Mouse (Mus musculus): ENCODE measurements around the gene Fbxo21. TPM values are rescaled to one million over a fixed set of nuclear protein-coding genes. Genes with fewer than 3 reads are reported as not detected.
A peak's percentile ranks its signal among the peaks of the same experiment; 100 is the strongest.

Fbxo21 gene
- polyA plus RNA-seq, 1 experiment from 2014 or later: 82.9 TPM

- Histone ChIP-seq H3K4me1 (ENCODE audit: control insufficient read depth, insufficient read depth, low read length) (no peaks in the 10 kb centered on the region), H3K36me3 (ENCODE audit: control insufficient read depth, insufficient read depth, low read length) (no peaks in the 10 kb centered on the region), H3K4me2 (replicated peaks; ENCODE audit: low read depth, low read length) (no peak overlapping the region), H3K27ac (ENCODE audit: low read depth, low read length) (no peak overlapping the region), H3K4me3 (ENCODE audit: low read length) (no peak overlapping the region), H3K9ac (ENCODE audit: low read depth, low read length) (no peak overlapping the region), H3K9me3 (ENCODE audit: control insufficient read depth, low read length) (no peaks in the 10 kb centered on the region), H3K27me3 (ENCODE audit: control insufficient read depth, insufficient read depth, low read length) (no peaks in the 10 kb centered on the region)
- no peak for ATAC-seq (ENCODE audit: low FRiP score, low TSS enrichment)
- 82% methylated on average over 4 of the region's 4 CpGs for WGBS
Measured at GRCm38 (mm10) chr5:118048412-118048811, 71.9 kb downstream of the Fbxo21 start.

DNA sequence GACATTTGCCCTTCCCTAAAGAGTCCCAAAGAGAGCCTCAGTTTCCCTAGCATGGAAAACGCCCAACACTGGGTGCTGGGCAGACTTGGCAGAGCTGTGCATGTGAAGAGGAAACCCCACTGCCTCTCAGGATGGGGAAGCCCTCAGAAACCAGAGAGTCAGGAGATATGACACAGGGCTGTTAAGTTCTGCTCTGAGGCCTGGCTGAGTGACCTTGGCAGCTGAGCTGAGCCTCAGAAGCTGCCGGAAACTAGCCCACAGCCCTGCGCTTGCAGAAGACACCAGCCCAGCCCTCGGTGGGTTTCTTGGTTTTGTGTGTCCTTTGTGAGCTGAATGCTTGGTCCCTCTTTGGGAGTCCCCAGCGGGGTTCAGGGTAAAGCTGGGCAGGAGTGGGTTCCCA lies 72.4 kb downstream of the Fbxo21 start:
- H3K4me3 ChIP-seq (ENCODE audit: low read length): no peak overlapping the region
- no peaks in the 10 kb centered on the region for H3K9me3 ChIP-seq (ENCODE audit: control insufficient read depth, low read length)
- ATAC-seq (ENCODE audit: low FRiP score, low TSS enrichment): no peak
- WGBS: 88% methylated on average over 5 of the region's 5 CpGs
- no peaks in the 10 kb centered on the region for H3K36me3 ChIP-seq (ENCODE audit: control insufficient read depth, insufficient read depth, low read length)
- H3K4me1 ChIP-seq (ENCODE audit: control insufficient read depth, insufficient read depth, low read length): no peaks in the 10 kb centered on the region
- H3K27ac ChIP-seq (ENCODE audit: low read depth, low read length): no peak overlapping the region
- no peak overlapping the region for H3K9ac ChIP-seq (ENCODE audit: low read depth, low read length)
- no peak overlapping the region for H3K4me2 ChIP-seq (replicated peaks; ENCODE audit: low read depth, low read length)
- H3K27me3 ChIP-seq (ENCODE audit: control insufficient read depth, insufficient read depth, low read length): no peaks in the 10 kb centered on the region

- WGBS: 65% methylated on average over 4 of the region's 4 CpGs
- no peak for ATAC-seq (ENCODE audit: low FRiP score, low TSS enrichment)
- Histone ChIP-seq H3K27ac (ENCODE audit: low read depth, low read length) (no peak overlapping the region), H3K9me3 (ENCODE audit: control insufficient read depth, low read length) (no peaks in the 10 kb centered on the region), H3K4me1 (ENCODE audit: control insufficient read depth, insufficient read depth, low read length) (no peaks in the 10 kb centered on the region), H3K4me3 (ENCODE audit: low read length) (no peak overlapping the region), H3K27me3 (ENCODE audit: control insufficient read depth, insufficient read depth, low read length) (no peaks in the 10 kb centered on the region), H3K36me3 (ENCODE audit: control insufficient read depth, insufficient read depth, low read length) (no peaks in the 10 kb centered on the region), H3K9ac (ENCODE audit: low read depth, low read length) (no peak overlapping the region), H3K4me2 (replicated peaks; ENCODE audit: low read depth, low read length) (no peak overlapping the region)
Measured at GRCm38 (mm10) chr5:118050743-118051142, 74.2 kb downstream of the Fbxo21 start.

DNA sequence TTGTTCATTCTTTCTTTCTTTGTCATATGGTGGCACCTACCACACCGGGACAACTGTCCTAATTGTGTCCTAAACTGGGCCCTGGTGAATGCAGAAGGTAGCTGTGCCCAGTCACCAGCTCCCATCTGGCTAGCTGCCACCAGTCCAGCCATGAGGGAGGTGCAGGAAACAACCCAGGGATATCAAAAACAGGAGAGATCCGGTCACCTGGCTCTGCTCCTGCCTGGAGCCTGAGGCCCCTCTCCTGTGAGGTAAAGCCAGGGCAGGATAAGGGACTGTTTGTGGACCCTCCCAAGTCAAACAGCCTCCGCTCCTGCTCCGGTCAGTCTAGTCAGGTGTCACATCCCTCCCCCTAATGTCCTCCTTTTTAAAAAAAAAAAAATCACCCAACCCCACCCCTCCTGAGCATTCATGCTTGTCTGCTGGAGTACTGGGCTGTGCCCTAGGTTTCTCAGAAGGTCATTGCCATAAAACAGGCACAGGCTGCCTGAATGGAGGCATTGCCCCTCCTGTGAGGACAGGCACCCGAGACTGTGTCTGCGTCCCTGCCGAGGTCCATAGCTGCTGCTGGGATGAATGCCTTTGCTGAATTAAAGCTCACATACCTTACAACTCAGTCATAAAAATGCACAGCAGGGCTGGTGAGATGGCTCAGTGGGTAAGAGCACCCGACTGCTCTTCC lies 75.6 kb downstream of the Fbxo21 start:
- H3K27ac ChIP-seq (ENCODE audit: low read depth, low read length): peak overlapping the region; percentile 38; the same call in 1 of the 2 replicates
- H3K36me3 ChIP-seq (ENCODE audit: control insufficient read depth, insufficient read depth, low read length): no peaks in the 10 kb centered on the region
- no peak overlapping the region for H3K4me3 ChIP-seq (ENCODE audit: low read length)
- 39% methylated on average over 8 of the region's 8 CpGs for WGBS
- H3K4me2 ChIP-seq (replicated peaks; ENCODE audit: low read depth, low read length): no peak overlapping the region
- ATAC-seq (ENCODE audit: low FRiP score, low TSS enrichment): peak; percentile 56
- no peak overlapping the region for H3K9ac ChIP-seq (ENCODE audit: low read depth, low read length)
- no peaks in the 10 kb centered on the region for H3K27me3 ChIP-seq (ENCODE audit: control insufficient read depth, insufficient read depth, low read length)
- 0 out of 2 replicates have a peak, but pooled peaks cover 2% of the 10 kb centered on the region for H3K4me1 ChIP-seq (ENCODE audit: control insufficient read depth, insufficient read depth, low read length)
- no peaks in the 10 kb centered on the region for H3K9me3 ChIP-seq (ENCODE audit: control insufficient read depth, low read length)

DNA sequence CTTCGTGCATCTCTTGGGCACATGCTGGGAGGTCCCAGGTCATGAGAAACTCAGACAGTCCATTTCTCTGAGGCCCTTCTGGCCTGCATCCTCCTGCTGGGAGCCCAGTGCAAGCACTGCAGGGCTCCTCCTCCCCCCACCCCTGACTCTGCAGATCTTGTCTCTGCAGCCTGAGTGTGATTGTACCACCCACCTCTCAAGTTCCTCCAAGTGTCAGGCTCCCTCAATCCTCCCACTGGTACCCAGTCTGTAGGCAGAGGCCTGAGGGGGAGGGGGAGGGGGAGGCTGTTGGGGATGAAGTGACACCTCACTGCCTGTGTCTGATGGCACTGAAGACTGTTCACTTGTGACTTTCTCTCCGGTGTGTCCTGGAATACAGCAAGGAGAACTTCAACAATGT lies 76.7 kb downstream of the Fbxo21 start:
- no peaks in the 10 kb centered on the region for H3K27me3 ChIP-seq (ENCODE audit: control insufficient read depth, insufficient read depth, low read length)
- WGBS: 77% methylated on average over 2 of the region's 2 CpGs
- no peak overlapping the region for H3K9ac ChIP-seq (ENCODE audit: low read depth, low read length)
- 0 out of 2 replicates have a peak, but pooled peaks have one; percentile 26 for ATAC-seq (ENCODE audit: low FRiP score, low TSS enrichment)
- H3K4me3 ChIP-seq (ENCODE audit: low read length): no peak overlapping the region
- no peak overlapping the region for H3K4me2 ChIP-seq (replicated peaks; ENCODE audit: low read depth, low read length)
- no peak overlapping the region for H3K27ac ChIP-seq (ENCODE audit: low read depth, low read length)
- H3K4me1 ChIP-seq (ENCODE audit: control insufficient read depth, insufficient read depth, low read length): peaks cover 8% of the 10 kb centered on the region; the same call in 1 of the 2 replicates
- no peaks in the 10 kb centered on the region for H3K9me3 ChIP-seq (ENCODE audit: control insufficient read depth, low read length)
- no peaks in the 10 kb centered on the region for H3K36me3 ChIP-seq (ENCODE audit: control insufficient read depth, insufficient read depth, low read length)

DNA sequence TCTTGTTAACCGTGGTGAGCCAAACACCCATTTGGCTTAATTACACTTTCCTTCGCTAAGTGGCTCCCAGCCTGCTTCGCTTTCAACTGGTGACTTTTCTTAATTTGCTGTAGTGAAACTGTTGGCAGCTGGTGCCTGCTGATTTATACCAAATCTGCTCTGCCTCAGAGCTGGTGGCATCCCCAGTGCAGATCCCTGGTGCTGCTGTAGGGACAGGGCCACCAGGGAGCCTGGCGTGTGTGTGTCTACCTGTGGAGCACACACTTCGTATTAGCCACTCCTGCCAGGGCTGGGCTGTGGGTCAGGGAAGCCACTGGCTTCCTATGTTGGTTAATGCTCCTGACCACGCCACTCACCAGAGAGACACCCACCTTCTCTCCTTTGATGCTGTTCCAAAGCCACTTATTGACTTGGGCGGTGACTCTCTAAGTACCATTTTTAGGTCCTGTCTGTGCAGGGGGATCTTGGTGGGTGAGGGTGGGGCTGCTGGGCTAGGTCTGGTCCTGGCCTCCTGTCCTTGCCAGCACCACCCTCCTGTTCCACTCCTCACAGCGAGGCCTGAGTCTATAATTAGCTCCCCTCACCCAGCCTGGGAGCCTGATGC lies 81.1 kb downstream of the Fbxo21 start:
- H3K36me3 ChIP-seq (ENCODE audit: control insufficient read depth, insufficient read depth, low read length): no peaks in the 10 kb centered on the region; the same call in 1 of the 2 replicates
- no peak overlapping the region for H3K27ac ChIP-seq (ENCODE audit: low read depth, low read length)
- no peak overlapping the region for H3K9ac ChIP-seq (ENCODE audit: low read depth, low read length)
- 32% methylated on average over 8 of the region's 8 CpGs for WGBS
- H3K9me3 ChIP-seq (ENCODE audit: control insufficient read depth, low read length): no peaks in the 10 kb centered on the region
- H3K27me3 ChIP-seq (ENCODE audit: control insufficient read depth, insufficient read depth, low read length): no peaks in the 10 kb centered on the region
- H3K4me2 ChIP-seq (replicated peaks; ENCODE audit: low read depth, low read length): no peak overlapping the region
- peaks cover 8% of the 10 kb centered on the region; the same call in 1 of the 2 replicates for H3K4me1 ChIP-seq (ENCODE audit: control insufficient read depth, insufficient read depth, low read length)
- ATAC-seq (ENCODE audit: low FRiP score, low TSS enrichment): no peak
- H3K4me3 ChIP-seq (ENCODE audit: low read length): no peak overlapping the region

GRCm38 (mm10) chr5:118058858-118059257 lies 82.3 kb downstream of the Fbxo21 start:
- ATAC-seq (ENCODE audit: low FRiP score, low TSS enrichment): no peak
- Histone ChIP-seq H3K27me3 (ENCODE audit: control insufficient read depth, insufficient read depth, low read length) (no peaks in the 10 kb centered on the region), H3K9ac (ENCODE audit: low read depth, low read length) (no peak overlapping the region), H3K27ac (ENCODE audit: low read depth, low read length) (no peak overlapping the region), H3K36me3 (ENCODE audit: control insufficient read depth, insufficient read depth, low read length) (no peaks in the 10 kb centered on the region; the same call in 1 of the 2 replicates), H3K4me1 (ENCODE audit: control insufficient read depth, insufficient read depth, low read length) (peaks cover 8% of the 10 kb centered on the region; the same call in 1 of the 2 replicates), H3K4me3 (ENCODE audit: low read length) (no peak overlapping the region), H3K9me3 (ENCODE audit: control insufficient read depth, low read length) (no peaks in the 10 kb centered on the region), H3K4me2 (replicated peaks; ENCODE audit: low read depth, low read length) (no peak overlapping the region)
- 87% methylated on average over 10 of the region's 10 CpGs for WGBS

DNA sequence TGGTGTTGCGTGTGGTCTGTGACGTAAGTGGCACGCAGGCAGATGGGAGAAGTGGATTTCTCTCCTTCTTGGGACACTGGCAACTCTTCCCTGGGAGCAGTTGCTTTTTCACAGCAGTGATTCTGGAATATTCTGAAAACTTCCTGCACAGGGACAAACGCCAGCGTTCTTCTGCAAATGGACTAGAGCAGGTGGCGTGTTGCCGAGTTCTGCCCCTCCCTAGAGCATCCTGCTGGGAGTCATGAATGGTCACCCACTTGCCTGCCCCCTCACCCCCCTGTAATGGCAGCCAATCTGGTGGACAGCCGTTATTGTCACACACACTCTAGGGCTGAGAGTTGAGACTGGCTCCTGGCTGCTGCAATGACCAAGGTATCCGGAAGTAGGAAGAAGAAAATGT lies 83.1 kb downstream of the Fbxo21 start:
- no peak overlapping the region for H3K27ac ChIP-seq (ENCODE audit: low read depth, low read length)
- H3K4me2 ChIP-seq (replicated peaks; ENCODE audit: low read depth, low read length): no peak overlapping the region
- H3K4me3 ChIP-seq (ENCODE audit: low read length): no peak overlapping the region
- H3K27me3 ChIP-seq (ENCODE audit: control insufficient read depth, insufficient read depth, low read length): no peaks in the 10 kb centered on the region
- peaks cover 11% of the 10 kb centered on the region; the same call in 1 of the 2 replicates for H3K4me1 ChIP-seq (ENCODE audit: control insufficient read depth, insufficient read depth, low read length)
- no peaks in the 10 kb centered on the region for H3K9me3 ChIP-seq (ENCODE audit: control insufficient read depth, low read length)
- no peak overlapping the region for H3K9ac ChIP-seq (ENCODE audit: low read depth, low read length)
- 83% methylated on average over 9 of the region's 9 CpGs for WGBS
- peaks cover 1% of the 10 kb centered on the region; the same call in 1 of the 2 replicates for H3K36me3 ChIP-seq (ENCODE audit: control insufficient read depth, insufficient read depth, low read length)
- no peak for ATAC-seq (ENCODE audit: low FRiP score, low TSS enrichment)
